Mouse (Mus musculus): ENCODE data around the gene Fntb. TPM values are rescaled to one million over a fixed set of nuclear protein-coding genes. Genes with fewer than 3 reads are reported as not detected.

Gene Fntb
- polyA plus RNA-seq, 1 experiment from 2014 or later = 22.8 TPM

- ATAC-seq (ENCODE audit: low read depth) = no peak
- 86% methylated on average over 6 of the region's 6 CpGs for WGBS (ENCODE audit: insufficient replicate concordance)
- no peak overlapping the region for H3K4me3 ChIP-seq (ENCODE audit: low read depth, low read length)
- H3K36me3 ChIP-seq (ENCODE audit: control insufficient read depth, insufficient read depth) = peaks cover 35% of the 10 kb centered on the region
- H3K27me3 ChIP-seq (ENCODE audit: control insufficient read depth, insufficient read depth, low read depth, low read length) = no peaks in the 10 kb centered on the region
- no peak overlapping the region for H3K4me2 ChIP-seq (ENCODE audit: low read depth, low read length)
- H3K9me3 ChIP-seq (replicated peaks; ENCODE audit: control insufficient read depth, low read length) = no peaks in the 10 kb centered on the region
- H3K4me1 ChIP-seq (ENCODE audit: control insufficient read depth, low read depth, low read length) = peaks cover 24% of the 10 kb centered on the region
- no peak overlapping the region for H3K27ac ChIP-seq (ENCODE audit: low read length)
- no peak overlapping the region for H3K9ac ChIP-seq (ENCODE audit: low read depth, low read length)
Observed at GRCm38 (mm10) chr12:76938013-76938412, 172.6 kb downstream of the Fntb start.

DNA sequence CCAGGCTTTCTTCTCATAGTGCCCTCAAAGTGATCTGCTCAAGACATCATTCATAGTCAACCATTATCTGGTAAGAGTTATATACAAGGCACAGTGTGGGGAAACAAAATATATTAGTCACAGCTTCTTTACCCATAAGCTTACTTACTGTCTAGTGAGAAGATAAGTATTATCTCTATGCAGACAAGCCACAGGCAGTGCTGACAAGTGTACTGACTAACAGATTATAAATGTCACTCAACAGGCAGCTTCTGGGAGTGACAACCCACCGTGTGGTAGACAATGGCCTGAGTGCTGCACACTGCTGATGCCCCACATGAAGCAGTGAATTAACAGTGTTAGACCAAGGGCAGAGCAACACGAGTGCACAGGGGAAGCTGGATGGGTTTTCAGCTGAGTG lies 176.1 kb downstream of the Fntb start:
- Histone ChIP-seq H3K4me2 (ENCODE audit: low read depth, low read length) (no peak overlapping the region), H3K36me3 (ENCODE audit: control insufficient read depth, insufficient read depth) (peaks cover 35% of the 10 kb centered on the region), H3K27ac (ENCODE audit: low read length) (peak overlapping the region; percentile 64; the same call in 1 of the 2 replicates), H3K9me3 (replicated peaks; ENCODE audit: control insufficient read depth, low read length) (no peaks in the 10 kb centered on the region), H3K27me3 (ENCODE audit: control insufficient read depth, insufficient read depth, low read depth, low read length) (no peaks in the 10 kb centered on the region), H3K9ac (ENCODE audit: low read depth, low read length) (no peak overlapping the region), H3K4me3 (ENCODE audit: low read depth, low read length) (no peak overlapping the region), H3K4me1 (ENCODE audit: control insufficient read depth, low read depth, low read length) (peaks cover 24% of the 10 kb centered on the region)
- 22% methylated on average over 2 of the region's 2 CpGs for WGBS (ENCODE audit: insufficient replicate concordance)
- peak; percentile 89 for ATAC-seq (ENCODE audit: low read depth)

DNA sequence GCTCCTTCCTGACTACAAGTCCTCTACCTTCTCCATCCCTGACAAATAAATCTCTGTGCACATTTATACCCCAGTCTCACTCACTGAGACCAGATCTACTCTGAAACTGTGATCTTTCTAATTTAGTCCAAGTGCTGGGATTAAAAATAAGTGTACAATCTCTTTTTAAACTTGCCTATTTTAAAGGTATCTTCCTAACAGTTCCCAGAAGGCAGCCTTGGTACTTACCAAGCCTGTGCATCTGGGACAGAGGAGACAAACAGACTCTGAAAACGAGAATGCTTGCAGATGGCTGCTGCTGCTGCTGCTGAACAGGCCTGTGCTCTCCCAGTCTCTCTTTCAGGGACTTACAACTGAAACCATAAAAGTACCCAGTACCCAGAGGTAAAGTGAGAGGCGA lies 177.1 kb downstream of the Fntb start:
- H3K27ac ChIP-seq (ENCODE audit: low read length) = peak overlapping the region; percentile 33; the same call in 1 of the 2 replicates
- H3K4me3 ChIP-seq (ENCODE audit: low read depth, low read length) = no peak overlapping the region
- H3K27me3 ChIP-seq (ENCODE audit: control insufficient read depth, insufficient read depth, low read depth, low read length) = no peaks in the 10 kb centered on the region
- H3K9ac ChIP-seq (ENCODE audit: low read depth, low read length) = no peak overlapping the region
- no peak for ATAC-seq (ENCODE audit: low read depth)
- no peak overlapping the region for H3K4me2 ChIP-seq (ENCODE audit: low read depth, low read length)
- no peaks in the 10 kb centered on the region for H3K9me3 ChIP-seq (replicated peaks; ENCODE audit: control insufficient read depth, low read length)
- H3K4me1 ChIP-seq (ENCODE audit: control insufficient read depth, low read depth, low read length) = peaks cover 29% of the 10 kb centered on the region
- peaks cover 33% of the 10 kb centered on the region for H3K36me3 ChIP-seq (ENCODE audit: control insufficient read depth, insufficient read depth)
- 67% methylated on average over 2 of the region's 2 CpGs for WGBS (ENCODE audit: insufficient replicate concordance)

DNA sequence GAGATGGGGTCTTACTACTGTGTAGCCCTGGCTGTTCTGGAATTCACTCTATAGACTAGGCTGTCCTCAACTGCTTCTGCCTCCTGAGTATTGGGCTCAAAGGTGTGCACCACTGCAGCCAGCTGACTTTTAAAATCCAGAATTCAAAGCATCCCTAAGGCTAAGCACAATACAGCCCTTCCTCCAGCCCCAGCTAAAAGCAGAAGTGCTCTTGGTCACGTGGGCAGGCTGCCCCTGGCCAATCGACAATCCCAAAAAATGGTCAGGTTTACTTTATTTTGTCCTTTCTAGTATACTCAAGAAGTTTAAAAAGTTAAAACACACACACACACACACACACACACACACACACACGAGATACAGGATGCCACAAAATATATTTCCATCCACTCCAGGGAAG lies 177.7 kb downstream of the Fntb start:
- Histone ChIP-seq H3K4me1 (ENCODE audit: control insufficient read depth, low read depth, low read length) (peaks cover 35% of the 10 kb centered on the region), H3K27ac (ENCODE audit: low read length) (no peak overlapping the region), H3K4me3 (ENCODE audit: low read depth, low read length) (no peak overlapping the region), H3K36me3 (ENCODE audit: control insufficient read depth, insufficient read depth) (peaks cover 37% of the 10 kb centered on the region), H3K9me3 (replicated peaks; ENCODE audit: control insufficient read depth, low read length) (no peaks in the 10 kb centered on the region), H3K9ac (ENCODE audit: low read depth, low read length) (no peak overlapping the region), H3K27me3 (ENCODE audit: control insufficient read depth, insufficient read depth, low read depth, low read length) (no peaks in the 10 kb centered on the region), H3K4me2 (ENCODE audit: low read depth, low read length) (no peak overlapping the region)
- ATAC-seq (ENCODE audit: low read depth) = no peak
- WGBS (ENCODE audit: insufficient replicate concordance) = 42% methylated on average over 3 of the region's 3 CpGs

GRCm38 (mm10) chr12:76943466-76943865 lies 178.1 kb downstream of the Fntb start:
- Histone ChIP-seq H3K27ac (ENCODE audit: low read length) (no peak overlapping the region), H3K9ac (ENCODE audit: low read depth, low read length) (no peak overlapping the region), H3K4me1 (ENCODE audit: control insufficient read depth, low read depth, low read length) (peaks cover 38% of the 10 kb centered on the region), H3K9me3 (replicated peaks; ENCODE audit: control insufficient read depth, low read length) (no peaks in the 10 kb centered on the region), H3K4me3 (ENCODE audit: low read depth, low read length) (no peak overlapping the region), H3K36me3 (ENCODE audit: control insufficient read depth, insufficient read depth) (peaks cover 36% of the 10 kb centered on the region), H3K27me3 (ENCODE audit: control insufficient read depth, insufficient read depth, low read depth, low read length) (no peaks in the 10 kb centered on the region), H3K4me2 (ENCODE audit: low read depth, low read length) (no peak overlapping the region)
- ATAC-seq (ENCODE audit: low read depth) = no peak
- WGBS (ENCODE audit: insufficient replicate concordance) = 78% methylated on average over 6 of the region's 6 CpGs

DNA sequence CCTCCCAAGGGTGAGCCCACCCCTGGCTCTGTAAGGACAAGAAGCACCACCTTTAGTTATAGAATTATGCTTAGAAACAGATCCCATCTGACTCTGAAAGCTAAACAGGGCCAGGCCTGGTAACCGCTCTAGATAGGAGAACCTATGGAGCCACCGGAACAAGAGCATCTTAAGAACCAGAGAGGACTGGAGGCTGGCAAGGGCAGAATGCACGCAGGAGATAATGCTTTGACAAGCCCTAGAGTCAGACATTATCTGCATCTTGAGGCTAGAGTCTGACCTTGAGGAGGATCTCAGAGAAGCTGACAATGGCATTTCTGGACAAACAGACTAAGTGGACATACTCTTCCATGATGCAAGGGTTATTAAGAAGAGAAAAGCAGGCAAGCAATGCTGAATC lies 182.1 kb downstream of the Fntb start:
- no peaks in the 10 kb centered on the region for H3K27me3 ChIP-seq (ENCODE audit: control insufficient read depth, insufficient read depth, low read depth, low read length)
- ATAC-seq (ENCODE audit: low read depth) = peak; percentile 81
- H3K4me2 ChIP-seq (ENCODE audit: low read depth, low read length) = no peak overlapping the region
- peak overlapping the region; percentile 52 for H3K27ac ChIP-seq (ENCODE audit: low read length)
- 27% methylated on average over 3 of the region's 3 CpGs for WGBS (ENCODE audit: insufficient replicate concordance)
- H3K36me3 ChIP-seq (ENCODE audit: control insufficient read depth, insufficient read depth) = peaks cover 32% of the 10 kb centered on the region
- no peaks in the 10 kb centered on the region for H3K9me3 ChIP-seq (replicated peaks; ENCODE audit: control insufficient read depth, low read length)
- H3K4me1 ChIP-seq (ENCODE audit: control insufficient read depth, low read depth, low read length) = peaks cover 26% of the 10 kb centered on the region
- H3K4me3 ChIP-seq (ENCODE audit: low read depth, low read length) = no peak overlapping the region
- H3K9ac ChIP-seq (ENCODE audit: low read depth, low read length) = no peak overlapping the region

- Histone ChIP-seq H3K9me3 (replicated peaks; ENCODE audit: control insufficient read depth, low read length) (no peaks in the 10 kb centered on the region), H3K36me3 (ENCODE audit: control insufficient read depth, insufficient read depth) (peaks cover 37% of the 10 kb centered on the region), H3K27me3 (ENCODE audit: control insufficient read depth, insufficient read depth, low read depth, low read length) (no peaks in the 10 kb centered on the region), H3K9ac (ENCODE audit: low read depth, low read length) (no peak overlapping the region), H3K4me2 (ENCODE audit: low read depth, low read length) (no peak overlapping the region), H3K27ac (ENCODE audit: low read length) (peak overlapping the region; percentile 52), H3K4me3 (ENCODE audit: low read depth, low read length) (no peak overlapping the region), H3K4me1 (ENCODE audit: control insufficient read depth, low read depth, low read length) (peaks cover 23% of the 10 kb centered on the region)
- ATAC-seq (ENCODE audit: low read depth) = no peak
- WGBS (ENCODE audit: insufficient replicate concordance) = 65% methylated on average over 2 of the region's 2 CpGs
Observed at GRCm38 (mm10) chr12:76948185-76948584, 182.8 kb downstream of the Fntb start.

GRCm38 (mm10) chr12:76948781-76949180 lies 183.4 kb downstream of the Fntb start:
- H3K4me3 ChIP-seq (ENCODE audit: low read depth, low read length) = no peak overlapping the region
- peaks cover 27% of the 10 kb centered on the region for H3K4me1 ChIP-seq (ENCODE audit: control insufficient read depth, low read depth, low read length)
- ATAC-seq (ENCODE audit: low read depth) = peak; percentile 25
- H3K9me3 ChIP-seq (replicated peaks; ENCODE audit: control insufficient read depth, low read length) = no peaks in the 10 kb centered on the region
- no peak overlapping the region for H3K4me2 ChIP-seq (ENCODE audit: low read depth, low read length)
- 34% methylated on average over 3 of the region's 3 CpGs for WGBS (ENCODE audit: insufficient replicate concordance)
- H3K36me3 ChIP-seq (ENCODE audit: control insufficient read depth, insufficient read depth) = peaks cover 40% of the 10 kb centered on the region
- H3K9ac ChIP-seq (ENCODE audit: low read depth, low read length) = no peak overlapping the region
- H3K27me3 ChIP-seq (ENCODE audit: control insufficient read depth, insufficient read depth, low read depth, low read length) = no peaks in the 10 kb centered on the region
- H3K27ac ChIP-seq (ENCODE audit: low read length) = no peak overlapping the region

GRCm38 (mm10) chr12:76950330-76950729 lies 184.9 kb downstream of the Fntb start:
- Histone ChIP-seq H3K4me2 (ENCODE audit: low read depth, low read length) (no peak overlapping the region), H3K4me1 (ENCODE audit: control insufficient read depth, low read depth, low read length) (peaks cover 36% of the 10 kb centered on the region), H3K9ac (ENCODE audit: low read depth, low read length) (no peak overlapping the region), H3K36me3 (ENCODE audit: control insufficient read depth, insufficient read depth) (peaks cover 50% of the 10 kb centered on the region), H3K4me3 (ENCODE audit: low read depth, low read length) (no peak overlapping the region), H3K27me3 (ENCODE audit: control insufficient read depth, insufficient read depth, low read depth, low read length) (no peaks in the 10 kb centered on the region), H3K27ac (ENCODE audit: low read length) (no peak overlapping the region; the same call in 1 of the 2 replicates), H3K9me3 (replicated peaks; ENCODE audit: control insufficient read depth, low read length) (no peaks in the 10 kb centered on the region)
- 79% methylated on average over 5 of the region's 5 CpGs for WGBS (ENCODE audit: insufficient replicate concordance)
- no peak for ATAC-seq (ENCODE audit: low read depth)
